15 mouse cellular contexts compared by ENCODE assay signal in genomic region chr2:179415892-179416403, GRCm38 (mm10). TPM values are rescaled to one million over a fixed set of nuclear protein-coding genes. Genes with fewer than 3 reads are reported as not detected.
"Had no signal": no experiment of that assay in that cellular context is flagged by ENCODE, and none has a peak within 500 bp of the region (broad histone marks: within the 10 kb centered on the region; RNA-seq: fewer than 3 reads in every experiment).

No protein-coding gene starts in this region.

- H3K9me3 ChIP-seq: liver, embryonic 15.5 days; midbrain, embryonic 15.5 days; neural tube, embryonic 12.5 days had no signal

- H3K4me3 ChIP-seq: layer of hippocampus, adult 2 months; liver, embryonic 15.5 days; midbrain, embryonic 15.5 days; neural tube, embryonic 12.5 days had no signal

- H3K27me3 ChIP-seq: liver, embryonic 15.5 days; megakaryocyte, embryonic 14.5 days; midbrain, embryonic 15.5 days; neural tube, embryonic 12.5 days had no signal

- H3K27ac ChIP-seq: layer of hippocampus, adult 2 months; liver, embryonic 15.5 days; macrophage; midbrain, embryonic 15.5 days; neural tube, embryonic 12.5 days had no signal

- H3K4me2 ChIP-seq: liver, embryonic 11.5 days; liver, embryonic 15.5 days; midbrain, embryonic 11.5 days; midbrain, embryonic 15.5 days; neural tube, embryonic 12.5 days had no signal

- DNase-seq: kidney, adult 11 months; kidney, adult 9 months; kidney, postnatal 10 days; kidney, postnatal 4 days; lung, adult 2 months; thymus, adult 18-20 months; thymus, postnatal 14 days had no signal

- ATAC-seq: midbrain, embryonic 15.5 days had no signal

- H3K9ac ChIP-seq: liver, embryonic 15.5 days; midbrain, embryonic 15.5 days; neural tube, embryonic 12.5 days had no signal

- H3K4me1 ChIP-seq: liver, embryonic 15.5 days; megakaryocyte, embryonic 14.5 days; midbrain, embryonic 15.5 days; neural tube, embryonic 12.5 days had no signal

- H3K36me3 ChIP-seq: liver, embryonic 15.5 days; midbrain, embryonic 15.5 days; neural tube, embryonic 12.5 days had no signal

RNA-seq across cellular contexts. Expression of gene Cdh4, which starts 26.3 kb away (rescaled TPM):
- polyA plus RNA-seq: macrophage had no signal
